Mouse (Mus musculus): ENCODE measurements around the gene Naa35.

GRCm38 (mm10) chr13:59637800-59638199 lies 52.7 kb downstream of the Naa35 start:
- TF ChIP-seq CTCF (IDR thresholded peaks at IDR 0.05; ENCODE audit: low read depth) (no peak), EP300 (IDR thresholded peaks at IDR 0.05; ENCODE audit: low read depth) (no peak)

Measured in heart, postnatal 0 days (tissue).